Mouse (Mus musculus): ENCODE measurements at regions not wholly inside any gene's neighbourhood (a gene's known extent, or its start where the extent isn't known, plus 50 kb on each side); places are given as distances from the start of the nearest gene placed in this dataset.
A peak's percentile ranks its signal among the peaks of the same experiment; 100 is the strongest.
"Not testable (repeated sequence)": the region's sequence is repeated elsewhere in the genome, so short reads cannot be mapped to it uniquely, and the experiment has no call there.

GRCm38 (mm10) chr5:67487965-67488409 lies 59.9 kb upstream of the Bend4 start:
- DNase-seq, result no peak
- TF ChIP-seq CTCF (IDR thresholded peaks at IDR 0.05; ENCODE audit: borderline replicate concordance, control insufficient read depth, extremely low read depth, insufficient read depth, low read length, poor library complexity) (no peak), POLR2A (IDR thresholded peaks at IDR 0.05; ENCODE audit: control insufficient read depth, extremely low read depth, insufficient read depth, low read length, poor library complexity) (no peak)
- Histone ChIP-seq H3K36me3 (ENCODE audit: control insufficient read depth, insufficient read depth, low read length) (no peaks in the 10 kb centered on the region), H3K4me3 (ENCODE audit: control insufficient read depth, insufficient read depth, low read length) (no peak overlapping the region), H3K27ac (ENCODE audit: control insufficient read depth, insufficient read depth, low read length) (no peak overlapping the region), H3K4me1 (replicated peaks; ENCODE audit: control insufficient read depth, insufficient read depth, low read length) (no peaks in the 10 kb centered on the region), H3K27me3 (ENCODE audit: control insufficient read depth, insufficient read depth, low read length) (no peaks in the 10 kb centered on the region)
- 93% methylated on average over 11 of the region's 11 CpGs for WGBS

- H3K4me3 ChIP-seq (ENCODE audit: control insufficient read depth, insufficient read depth, low read length); H3K27ac ChIP-seq (ENCODE audit: control insufficient read depth, insufficient read depth, low read length); H3K36me3 ChIP-seq (ENCODE audit: control insufficient read depth, insufficient read depth, low read length); H3K27me3 ChIP-seq (ENCODE audit: control insufficient read depth, insufficient read depth, low read length); H3K4me1 ChIP-seq (replicated peaks; ENCODE audit: control insufficient read depth, insufficient read depth, low read length): not testable (repeated sequence)
- DNase-seq, result peak; percentile 20
These were observed 62.6 kb upstream of the Bend4 start for GRCm38 (mm10) chr5:67490709-67491108.

- no peak for DNase-seq
- Histone ChIP-seq H3K4me1 (replicated peaks; ENCODE audit: control insufficient read depth, insufficient read depth, low read length) (no peaks in the 10 kb centered on the region), H3K27ac (ENCODE audit: control insufficient read depth, insufficient read depth, low read length) (no peak overlapping the region), H3K4me3 (ENCODE audit: control insufficient read depth, insufficient read depth, low read length) (no peak overlapping the region), H3K27me3 (ENCODE audit: control insufficient read depth, insufficient read depth, low read length) (no peaks in the 10 kb centered on the region), H3K36me3 (ENCODE audit: control insufficient read depth, insufficient read depth, low read length) (no peaks in the 10 kb centered on the region)
- 90% methylated on average over 9 of the region's 9 CpGs for WGBS
- TF ChIP-seq CTCF (IDR thresholded peaks at IDR 0.05; ENCODE audit: borderline replicate concordance, control insufficient read depth, extremely low read depth, insufficient read depth, low read length, poor library complexity), result no peak
- TF ChIP-seq POLR2A (IDR thresholded peaks at IDR 0.05; ENCODE audit: control insufficient read depth, extremely low read depth, insufficient read depth, low read length, poor library complexity), result no peak
These were observed 64.8 kb upstream of the Bend4 start for GRCm38 (mm10) chr5:67492893-67493302.

- no peak for DNase-seq
- no peak for TF ChIP-seq POLR2A (IDR thresholded peaks at IDR 0.05; ENCODE audit: control insufficient read depth, extremely low read depth, insufficient read depth, low read length, poor library complexity)
- TF ChIP-seq CTCF (IDR thresholded peaks at IDR 0.05; ENCODE audit: borderline replicate concordance, control insufficient read depth, extremely low read depth, insufficient read depth, low read length, poor library complexity), result no peak
- Histone ChIP-seq H3K4me3 (ENCODE audit: control insufficient read depth, insufficient read depth, low read length) (no peak overlapping the region), H3K27ac (ENCODE audit: control insufficient read depth, insufficient read depth, low read length) (no peak overlapping the region), H3K27me3 (ENCODE audit: control insufficient read depth, insufficient read depth, low read length) (no peaks in the 10 kb centered on the region), H3K4me1 (replicated peaks; ENCODE audit: control insufficient read depth, insufficient read depth, low read length) (no peaks in the 10 kb centered on the region), H3K36me3 (ENCODE audit: control insufficient read depth, insufficient read depth, low read length) (no peaks in the 10 kb centered on the region)
- 98% methylated on average over 7 of the region's 7 CpGs for WGBS
These were observed 68.6 kb upstream of the Bend4 start for GRCm38 (mm10) chr5:67496710-67497109.

- TF ChIP-seq POLR2A (IDR thresholded peaks at IDR 0.05; ENCODE audit: control insufficient read depth, extremely low read depth, insufficient read depth, low read length, poor library complexity) (no peak), CTCF (IDR thresholded peaks at IDR 0.05; ENCODE audit: borderline replicate concordance, control insufficient read depth, extremely low read depth, insufficient read depth, low read length, poor library complexity) (no peak)
- H3K36me3 ChIP-seq (ENCODE audit: control insufficient read depth, insufficient read depth, low read length), result no peaks in the 10 kb centered on the region
- H3K27ac ChIP-seq (ENCODE audit: control insufficient read depth, insufficient read depth, low read length), result no peak overlapping the region
- WGBS, result 94% methylated on average over 5 of the region's 5 CpGs
- H3K4me1 ChIP-seq (replicated peaks; ENCODE audit: control insufficient read depth, insufficient read depth, low read length), result no peaks in the 10 kb centered on the region
- H3K4me3 ChIP-seq (ENCODE audit: control insufficient read depth, insufficient read depth, low read length), result no peak overlapping the region
- no peaks in the 10 kb centered on the region for H3K27me3 ChIP-seq (ENCODE audit: control insufficient read depth, insufficient read depth, low read length)
- no peak for DNase-seq
These were observed 87.4 kb upstream of the Shisa3 start for GRCm38 (mm10) chr5:67520251-67520650.

GRCm38 (mm10) chr5:67521423-67521912 lies 86.2 kb upstream of the Shisa3 start:
- DNase-seq, result no peak
- Histone ChIP-seq H3K4me1 (replicated peaks; ENCODE audit: control insufficient read depth, insufficient read depth, low read length) (no peaks in the 10 kb centered on the region), H3K36me3 (ENCODE audit: control insufficient read depth, insufficient read depth, low read length) (no peaks in the 10 kb centered on the region), H3K27ac (ENCODE audit: control insufficient read depth, insufficient read depth, low read length) (no peak overlapping the region), H3K27me3 (ENCODE audit: control insufficient read depth, insufficient read depth, low read length) (no peaks in the 10 kb centered on the region), H3K4me3 (ENCODE audit: control insufficient read depth, insufficient read depth, low read length) (no peak overlapping the region)
- TF ChIP-seq CTCF (IDR thresholded peaks at IDR 0.05; ENCODE audit: borderline replicate concordance, control insufficient read depth, extremely low read depth, insufficient read depth, low read length, poor library complexity) (no peak), POLR2A (IDR thresholded peaks at IDR 0.05; ENCODE audit: control insufficient read depth, extremely low read depth, insufficient read depth, low read length, poor library complexity) (no peak)
- 94% methylated on average over 3 of the region's 3 CpGs for WGBS

GRCm38 (mm10) chr5:67530149-67530548 lies 77.5 kb upstream of the Shisa3 start:
- Histone ChIP-seq H3K4me1 (replicated peaks; ENCODE audit: control insufficient read depth, insufficient read depth, low read length) (no peaks in the 10 kb centered on the region), H3K36me3 (ENCODE audit: control insufficient read depth, insufficient read depth, low read length) (no peaks in the 10 kb centered on the region), H3K27me3 (ENCODE audit: control insufficient read depth, insufficient read depth, low read length) (no peaks in the 10 kb centered on the region), H3K4me3 (ENCODE audit: control insufficient read depth, insufficient read depth, low read length) (no peak overlapping the region), H3K27ac (ENCODE audit: control insufficient read depth, insufficient read depth, low read length) (no peak overlapping the region)
- WGBS, result 46% methylated on average over 5 of the region's 5 CpGs
- TF ChIP-seq POLR2A (IDR thresholded peaks at IDR 0.05; ENCODE audit: control insufficient read depth, extremely low read depth, insufficient read depth, low read length, poor library complexity) (no peak), CTCF (IDR thresholded peaks at IDR 0.05; ENCODE audit: borderline replicate concordance, control insufficient read depth, extremely low read depth, insufficient read depth, low read length, poor library complexity) (no peak)
- no peak for DNase-seq
